Comparison of ENCODE assay signal across 26 mouse cellular contexts in the genomic region with DNA sequence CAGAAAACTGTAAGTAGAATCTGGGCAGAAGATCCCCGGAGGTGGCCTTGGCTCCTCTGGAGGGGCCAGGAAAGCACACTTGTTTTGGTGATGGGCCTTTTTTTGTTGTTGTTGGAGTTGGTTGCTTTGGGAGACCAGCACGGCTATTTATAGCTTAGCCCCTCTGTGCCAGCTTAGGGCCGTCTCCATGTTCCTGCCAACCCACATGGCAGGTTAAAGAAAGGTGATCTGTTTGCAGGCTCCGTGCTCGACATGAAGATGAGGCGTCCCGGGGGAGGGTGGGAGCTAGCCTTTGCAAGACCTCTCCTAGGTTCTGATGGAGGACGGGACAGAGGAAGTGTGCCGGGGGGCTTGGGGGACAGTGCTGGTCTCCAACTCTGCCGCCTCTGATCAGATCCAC. TPM values are rescaled to one million over a fixed set of nuclear protein-coding genes. Genes with fewer than 3 reads are reported as not detected.
DNase-seq lines count a peak whose midpoint lies in the region; ATAC-seq and TF ChIP-seq lines count a peak whose summit lies in the region.
"Had no signal": no experiment of that assay in that cellular context is flagged by ENCODE, and none has a peak within 500 bp of the region (broad histone marks: within the 10 kb centered on the region; RNA-seq: fewer than 3 reads in every experiment).

No protein-coding gene starts in this region.

- intact Hi-C loops in heart, postnatal 25 days (cut with DNase I), result no loop called here

- H3K9ac ChIP-seq in hindbrain, embryonic 15.5 days, result no peak overlapping the region
- H3K9ac ChIP-seq in hindbrain, embryonic 12.5 days, result no peak overlapping the region
- no peak overlapping the region for H3K9ac ChIP-seq in neural tube, embryonic 15.5 days (replicated peaks)
- H3K9ac ChIP-seq: embryonic facial prominence, embryonic 15.5 days; heart, embryonic 13.5 days had no signal

- no peaks in the 10 kb centered on the region for H3K9me3 ChIP-seq in hindbrain, embryonic 15.5 days
- H3K9me3 ChIP-seq in hindbrain, embryonic 12.5 days (replicated peaks), result no peaks in the 10 kb centered on the region
- H3K9me3 ChIP-seq in neural tube, embryonic 15.5 days (replicated peaks), result no peaks in the 10 kb centered on the region
- H3K9me3 ChIP-seq: embryonic facial prominence, embryonic 15.5 days; forebrain, embryonic 10.5 days; heart, embryonic 13.5 days had no signal

- H3K36me3 ChIP-seq in hindbrain, embryonic 15.5 days, result no peaks in the 10 kb centered on the region
- no peaks in the 10 kb centered on the region for H3K36me3 ChIP-seq in hindbrain, embryonic 12.5 days
- no peaks in the 10 kb centered on the region for H3K36me3 ChIP-seq in neural tube, embryonic 15.5 days
- H3K36me3 ChIP-seq: embryonic facial prominence, embryonic 15.5 days; forebrain, embryonic 10.5 days; G1E; heart, embryonic 13.5 days had no signal

- H3K4me2 ChIP-seq in hindbrain, embryonic 15.5 days, result no peak overlapping the region
- H3K4me2 ChIP-seq in hindbrain, embryonic 12.5 days (replicated peaks), result no peak overlapping the region
- H3K4me2 ChIP-seq in neural tube, embryonic 15.5 days, result no peak overlapping the region
- H3K4me2 ChIP-seq: embryonic facial prominence, embryonic 15.5 days; heart, embryonic 13.5 days had no signal

- H3K4me1 ChIP-seq in cerebellum, adult 2 months (ENCODE audit: control insufficient read depth, insufficient read depth, low read length), result peaks cover 7% of the 10 kb centered on the region; the same call in 1 of the 2 replicates
- H3K4me1 ChIP-seq in hindbrain, embryonic 15.5 days (replicated peaks), result peaks cover under 1% of the 10 kb centered on the region; the same call in 1 of the 2 replicates
- H3K4me1 ChIP-seq in hindbrain, embryonic 12.5 days, result no peaks in the 10 kb centered on the region
- 0 out of 2 replicates have a peak, but pooled peaks cover 3% of the 10 kb centered on the region for H3K4me1 ChIP-seq in neural tube, embryonic 15.5 days
- H3K4me1 ChIP-seq: embryonic facial prominence, embryonic 15.5 days; heart, embryonic 13.5 days had no signal

- no peak for TF ChIP-seq POLR2A in cerebellum, adult 2 months (IDR thresholded peaks at IDR 0.05; ENCODE audit: borderline replicate concordance, insufficient read depth, low read length)

- DNase-seq in cerebellum, postnatal 10 days, result peak; percentile 42 to 50
- DNase-seq in cerebellum, adult 2 months, result no peak
- peak; percentile 6 for DNase-seq in heart, adult 8-10 months (ENCODE audit: low spot score)
- DNase-seq in heart, postnatal 25 days (ENCODE audit: low spot score), result no peak
- no peak for DNase-seq in neural tube, embryonic 10.5 days (ENCODE audit: extremely low spot score, low spot score)
- DNase-seq: adrenal gland, adult 8-10 months; adrenal gland, postnatal 36 days; B cell, adult 2 months; cerebellum, adult 11 months; cerebellum, adult 9-10 months; embryo, embryonic 11 days; kidney, adult 8-10 months had no signal

- no peak overlapping the region for H3K27ac ChIP-seq in cerebellum, adult 2 months (ENCODE audit: insufficient read depth, low read length)
- H3K27ac ChIP-seq in hindbrain, embryonic 15.5 days (replicated peaks), result peak overlapping the region; percentile 52; the same call in 1 of the 2 replicates
- H3K27ac ChIP-seq in hindbrain, embryonic 12.5 days, result no peak overlapping the region
- H3K27ac ChIP-seq in neural tube, embryonic 15.5 days (replicated peaks), result peak overlapping the region; percentile 67
- H3K27ac ChIP-seq: embryonic facial prominence, embryonic 15.5 days; forebrain, embryonic 10.5 days; heart, embryonic 13.5 days had no signal

- no peak overlapping the region for H3K4me3 ChIP-seq in cerebellum, adult 2 months (replicated peaks; ENCODE audit: insufficient read depth, low read depth, low read length)
- H3K4me3 ChIP-seq in hindbrain, embryonic 15.5 days, result no peak overlapping the region
- H3K4me3 ChIP-seq in hindbrain, embryonic 12.5 days, result no peak overlapping the region
- no peak overlapping the region for H3K4me3 ChIP-seq in neural tube, embryonic 15.5 days (replicated peaks)
- H3K4me3 ChIP-seq: embryonic facial prominence, embryonic 15.5 days; erythroblast, embryonic 14.5 days; forebrain, embryonic 10.5 days; heart, embryonic 13.5 days had no signal

- H3K27me3 ChIP-seq in cerebellum, adult 2 months (ENCODE audit: control insufficient read depth, insufficient read depth, low read length), result no peaks in the 10 kb centered on the region
- H3K27me3 ChIP-seq in hindbrain, embryonic 15.5 days, result no peaks in the 10 kb centered on the region
- no peaks in the 10 kb centered on the region for H3K27me3 ChIP-seq in hindbrain, embryonic 12.5 days
- no peaks in the 10 kb centered on the region for H3K27me3 ChIP-seq in neural tube, embryonic 15.5 days (replicated peaks)

- TF ChIP-seq CTCF in cerebellum, adult 2 months (IDR thresholded peaks at IDR 0.05; ENCODE audit: borderline replicate concordance, insufficient read depth, low read depth, low read length), result no peak

- WGBS in cerebellum, adult 2 months, result 55% methylated on average over 10 of the region's 10 CpGs
- 87% methylated on average over 10 of the region's 10 CpGs for WGBS in hindbrain, embryonic 15.5 days
- WGBS in hindbrain, embryonic 12.5 days, result 83% methylated on average over 10 of the region's 10 CpGs
- 83% methylated on average over 10 of the region's 10 CpGs for WGBS in neural tube, embryonic 15.5 days

- ATAC-seq in hindbrain, embryonic 15.5 days (ENCODE audit: low FRiP score, low read depth), result no peak
- ATAC-seq in hindbrain, embryonic 12.5 days (ENCODE audit: low FRiP score), result no peak
- peak; percentile 67; the same call in 1 of the 2 replicates for ATAC-seq in neural tube, embryonic 15.5 days (ENCODE audit: low FRiP score)
- ATAC-seq: CD4-positive, CD25-positive, alpha-beta regulatory T cell, adult 4 months; forebrain, embryonic 14.5 days; inflammation-experienced regulatory T-cells, adult 6 months; intestine, postnatal 0 days had no signal

RNA-seq across cellular contexts. Expression of a gene that starts 24.7 kb away (rescaled TPM):
- 158 and 216 TPM in 2 replicates for polyA plus RNA-seq in cerebellum, adult 2 months (2012; rRNA removed)
- not detected for total RNA-seq in heart, adult 8-10 months (2022)
- total RNA-seq in heart, postnatal 25 days (2021), result not detected
- 80.6 and 83.2 TPM in 2 replicates for polyA plus RNA-seq in hindbrain, embryonic 15.5 days (2015; fragmentation: Nextera tagmentation; extraction: Ambion mirVana)
- polyA plus RNA-seq in hindbrain, embryonic 12.5 days (2016; fragmentation: Nextera tagmentation; extraction: Ambion mirVana), result 4.6 and 5.4 TPM in 2 replicates
- polyA plus RNA-seq in neural tube, embryonic 15.5 days (2015; fragmentation: Nextera tagmentation; extraction: Ambion mirVana), result 104 and 111 TPM in 2 replicates
- total RNA-seq: common myeloid progenitor, adult 5-6 weeks had no signal
- polyA plus RNA-seq: CD4-positive, CD25-positive, alpha-beta regulatory T cell, adult 4 months; erythroblast, embryonic 14.5 days; G1E; heart, embryonic 13.5 days; heart, postnatal 0 days; inflammation-experienced regulatory T-cells, adult 6 months; intestine, postnatal 0 days had no signal

Comparison
In these comparisons a context has a peak if more than half of its experiments do, and no peak if none do; other contexts are left out.
1. DNase-seq: peak in cerebellum, postnatal 10 days (2 of 2) and heart, adult 8-10 months (single experiment); none in cerebellum, adult 2 months (0 of 2), heart, postnatal 25 days (single experiment) and neural tube, embryonic 10.5 days (single experiment).
2. H3K27ac ChIP-seq: peak in hindbrain, embryonic 15.5 days (single experiment) and neural tube, embryonic 15.5 days (single experiment); none in cerebellum, adult 2 months (single experiment) and hindbrain, embryonic 12.5 days (single experiment).
3. RNA of a gene that starts 24.7 kb away (polyA plus RNA-seq): 158 to 216 TPM in cerebellum, adult 2 months, 104 to 111 TPM in neural tube, embryonic 15.5 days and 80.6 to 83.2 TPM in hindbrain, embryonic 15.5 days; 4.6 to 5.4 TPM in hindbrain, embryonic 12.5 days; every median in the first group is over 10 times any median in the second.